Mouse (Mus musculus) lung, postnatal 0 days (tissue): ENCODE data around the gene Atp2c2. TPM values are rescaled to one million over a fixed set of nuclear protein-coding genes. Genes with fewer than 3 reads are reported as not detected.

Source experiments
- ATAC-seq: fragments of 200-750 bp; cut with Nextera tagmentation; 2 replicates; pipeline ENCODE4 v1.8.0; 2017; ENCODE audit warnings: moderate library complexity
- DNase-seq: peaks from one replicate; pipeline ENCODE4 v3.0.0-alpha.2; 2016; ENCODE audit warnings: low spot score
- H3K27ac ChIP-seq: fragments of 300-500 bp; sonication (generic); 2 replicates; pipeline ENCODE4 v1.5.1; 2014; ENCODE audit warnings: antibody characterized with exemption, mild to moderate bottlenecking, low read length, mixed read lengths
- H3K27me3 ChIP-seq: fragments of 300-500 bp; sonication (generic); replicated peaks from 2 replicates; pipeline ENCODE4 v1.6.1; 2014; ENCODE audit warnings: low read length, mixed read lengths; ENCODE audit not compliant: insufficient read depth
- H3K36me3 ChIP-seq: fragments of 300-500 bp; sonication (generic); 2 replicates; pipeline ENCODE4 v1.6.1; 2014; ENCODE audit warnings: low read length, mixed read lengths; ENCODE audit not compliant: insufficient read depth
- H3K4me1 ChIP-seq: fragments of 300-500 bp; sonication (generic); 2 replicates; pipeline ENCODE4 v1.6.1; 2014; ENCODE audit warnings: antibody characterized with exemption, low read depth, low read length, mixed read lengths; ENCODE audit not compliant: insufficient read depth
- H3K4me2 ChIP-seq: fragments of 300-500 bp; sonication (generic); replicated peaks from 2 replicates; pipeline ENCODE4 v1.6.1; 2014; ENCODE audit warnings: low read depth, mild to moderate bottlenecking, low read length, moderate library complexity, mixed read lengths
- H3K4me3 ChIP-seq: fragments of 300-500 bp; sonication (generic); 2 replicates; pipeline ENCODE4 v1.5.1; 2014; ENCODE audit warnings: low read depth, low read length
- H3K9ac ChIP-seq: fragments of 300-500 bp; sonication (generic); replicated peaks from 2 replicates; pipeline ENCODE4 v1.6.1; 2014; ENCODE audit warnings: low read depth, mild to moderate bottlenecking
- H3K9me3 ChIP-seq: fragments of 300-500 bp; sonication (generic); 2 replicates; pipeline ENCODE4 v1.6.1; 2016; ENCODE audit warnings: low read length, mixed read lengths
- CTCF ChIP-seq: IDR thresholded peaks from 2 replicates; pipeline ENCODE4 v1.5.1; 2016; ENCODE audit warnings: antibody characterized with exemption, mild to moderate bottlenecking
- EP300 ChIP-seq: IDR thresholded peaks from 2 replicates; pipeline ENCODE4 v1.6.1; 2016; ENCODE audit warnings: antibody characterized with exemption, mild to moderate bottlenecking, control low read depth
- WGBS: fragments of 180-500 bp; shearing (Covaris S2); extraction: QIAGEN DNeasy Blood & Tissue Kit; methylation state at CpG from one replicate; pipeline ENCODE4 v1.1.7; 2014; 5-methylcytosine and 5-hydroxymethylcytosine counted together
- polyA plus RNA-seq: library from polyadenylated mRNA; unstranded; fragments of >200 nt; fragmentation: Nextera tagmentation; extraction: Ambion mirVana; gene quantifications from 2 replicates; pipeline ENCODE4 v1.2.1, GENCODE M21; 2015

The Atp2c2 gene
- polyA plus RNA-seq, 1 experiment from 2014 or later = 1.5 TPM

DNA sequence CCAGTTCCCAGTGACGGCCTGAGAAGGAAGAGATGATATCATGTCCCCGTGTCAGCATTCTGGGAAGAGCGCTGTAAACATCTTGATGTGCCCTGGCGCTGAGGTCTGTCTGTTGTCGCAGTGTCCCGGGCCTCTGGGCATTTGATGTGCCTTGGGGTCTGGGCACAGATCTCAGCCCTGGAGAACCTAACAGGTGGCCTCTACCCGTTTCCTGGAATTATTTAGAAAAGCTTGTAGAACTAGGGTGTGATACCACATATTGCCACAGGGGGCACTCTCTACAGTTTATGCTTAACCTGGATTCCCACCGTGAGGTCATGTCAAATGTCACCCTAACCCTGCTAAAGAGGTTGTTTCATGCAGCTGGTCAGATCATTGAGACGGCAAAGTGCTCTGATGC lies 18.0 kb downstream of the Atp2c2 start:
- H3K9me3 ChIP-seq = no peaks in the 10 kb centered on the region
- no peak overlapping the region for H3K27ac ChIP-seq
- DNase-seq (peak; percentile 54), ATAC-seq (peak; percentile 9; the same call in 1 of the 2 replicates)
- no peak overlapping the region for H3K9ac ChIP-seq
- no peaks in the 10 kb centered on the region for H3K27me3 ChIP-seq
- H3K4me3 ChIP-seq = no peak overlapping the region
- no peak overlapping the region for H3K4me2 ChIP-seq
- 39% methylated on average over 9 of the region's 9 CpGs for WGBS
- TF ChIP-seq EP300 (peak; percentile 86), CTCF (peak; percentile 77)
- no peaks in the 10 kb centered on the region for H3K36me3 ChIP-seq
- H3K4me1 ChIP-seq = peaks cover 18% of the 10 kb centered on the region; the same call in 1 of the 2 replicates

DNA sequence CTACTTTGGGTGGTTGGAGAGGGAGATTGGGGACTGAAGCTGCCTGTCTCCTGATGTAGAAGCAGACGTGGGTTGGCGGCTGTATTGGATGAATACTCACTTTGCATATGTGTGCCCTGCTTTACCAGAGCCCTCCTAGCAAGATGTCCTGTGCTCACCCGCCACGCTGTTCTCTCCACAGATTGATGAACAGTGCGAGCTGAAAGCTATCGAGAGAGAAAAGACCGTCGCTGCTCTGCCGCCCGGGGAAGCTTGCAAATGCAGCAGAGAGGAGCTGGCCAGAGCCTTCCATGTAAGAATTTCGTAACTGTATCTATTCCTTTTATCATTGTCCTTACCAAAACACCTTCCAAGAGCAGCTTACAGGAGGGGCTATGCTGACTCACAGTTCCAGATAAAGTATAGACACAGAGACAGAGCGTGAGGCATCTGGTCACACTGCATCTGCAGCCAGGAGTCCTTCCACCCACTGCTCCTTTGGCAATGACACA lies 19.2 kb downstream of the Atp2c2 start:
- Histone ChIP-seq H3K9me3 (no peaks in the 10 kb centered on the region), H3K9ac (no peak overlapping the region), H3K27me3 (no peaks in the 10 kb centered on the region), H3K4me2 (no peak overlapping the region), H3K36me3 (no peaks in the 10 kb centered on the region), H3K4me1 (peaks cover 17% of the 10 kb centered on the region; the same call in 1 of the 2 replicates), H3K27ac (no peak overlapping the region), H3K4me3 (no peak overlapping the region)
- no peak for ATAC-seq
- 66% methylated on average over 12 of the region's 12 CpGs for WGBS
- DNase-seq = no peak
- TF ChIP-seq EP300 = no peak
- no peak for TF ChIP-seq CTCF

- no peak overlapping the region for H3K4me2 ChIP-seq
- H3K9me3 ChIP-seq = no peaks in the 10 kb centered on the region
- no peak for ATAC-seq
- DNase-seq = no peak
- no peak overlapping the region for H3K27ac ChIP-seq
- TF ChIP-seq CTCF (no peak), EP300 (no peak)
- no peak overlapping the region for H3K9ac ChIP-seq
- no peaks in the 10 kb centered on the region for H3K27me3 ChIP-seq
- H3K4me1 ChIP-seq = no peaks in the 10 kb centered on the region; the same call in 1 of the 2 replicates
- whole genome bisulfite sequencing = 63% methylated on average over 6 of the region's 6 CpGs
- no peak overlapping the region for H3K4me3 ChIP-seq
- H3K36me3 ChIP-seq = no peaks in the 10 kb centered on the region
Observed at GRCm38 (mm10) chr8:119722348-119722747, 22.5 kb downstream of the Atp2c2 start.

DNA sequence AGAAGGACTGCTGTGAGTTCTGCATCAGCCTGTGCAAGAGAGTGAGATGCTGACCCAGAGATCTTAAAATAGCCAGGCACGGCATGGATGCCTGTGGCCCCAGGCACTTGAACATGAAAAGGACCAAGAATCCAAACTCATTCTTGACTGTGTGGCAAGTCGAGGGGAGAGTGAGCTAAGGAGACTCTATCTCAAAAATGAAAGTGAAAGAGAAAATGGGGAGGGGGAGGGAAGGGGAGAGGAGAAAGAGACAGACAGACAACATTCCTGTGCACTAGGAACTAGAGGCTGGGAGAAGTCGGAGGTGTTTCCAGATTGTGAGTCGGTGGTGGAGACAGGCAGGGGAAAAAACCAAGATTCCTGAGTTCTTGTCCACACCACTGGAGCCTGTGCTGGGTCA lies 23.9 kb downstream of the Atp2c2 start:
- Histone ChIP-seq H3K27me3 (no peaks in the 10 kb centered on the region), H3K4me2 (no peak overlapping the region), H3K9me3 (no peaks in the 10 kb centered on the region), H3K9ac (no peak overlapping the region), H3K36me3 (no peaks in the 10 kb centered on the region), H3K4me1 (no peaks in the 10 kb centered on the region), H3K4me3 (no peak overlapping the region), H3K27ac (no peak overlapping the region)
- DNase-seq = peak; percentile 29
- WGBS = 33% methylated on average over 4 of the region's 4 CpGs
- no peak for TF ChIP-seq EP300
- TF ChIP-seq CTCF = no peak
- no peak for ATAC-seq

DNA sequence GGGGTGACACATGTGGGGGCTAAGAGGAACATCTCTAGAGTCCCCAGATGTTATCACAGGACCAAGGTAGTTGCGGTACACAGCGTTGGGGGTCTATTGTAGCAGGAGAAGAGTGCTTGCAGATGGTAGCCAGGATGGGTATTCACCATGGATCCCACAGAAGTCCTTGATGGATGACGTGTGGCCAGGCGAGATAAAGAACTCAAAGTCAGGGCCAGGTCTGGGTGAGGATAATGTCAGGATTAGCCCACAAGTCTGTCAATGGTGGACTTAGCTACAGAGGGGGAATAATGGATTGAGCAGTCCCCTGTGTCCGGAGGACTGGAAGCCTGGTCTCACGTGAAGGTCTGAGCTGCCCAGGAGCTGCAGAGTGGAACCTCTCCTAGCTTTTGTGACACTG lies 24.8 kb downstream of the Atp2c2 start:
- ATAC-seq (no peak), DNase-seq (no peak)
- Histone ChIP-seq H3K4me2 (no peak overlapping the region), H3K27me3 (no peaks in the 10 kb centered on the region), H3K36me3 (no peaks in the 10 kb centered on the region), H3K9ac (no peak overlapping the region), H3K4me3 (no peak overlapping the region), H3K9me3 (no peaks in the 10 kb centered on the region), H3K4me1 (no peaks in the 10 kb centered on the region), H3K27ac (no peak overlapping the region)
- TF ChIP-seq CTCF (no peak), EP300 (no peak)
- 78% methylated on average over 6 of the region's 6 CpGs for WGBS

DNA sequence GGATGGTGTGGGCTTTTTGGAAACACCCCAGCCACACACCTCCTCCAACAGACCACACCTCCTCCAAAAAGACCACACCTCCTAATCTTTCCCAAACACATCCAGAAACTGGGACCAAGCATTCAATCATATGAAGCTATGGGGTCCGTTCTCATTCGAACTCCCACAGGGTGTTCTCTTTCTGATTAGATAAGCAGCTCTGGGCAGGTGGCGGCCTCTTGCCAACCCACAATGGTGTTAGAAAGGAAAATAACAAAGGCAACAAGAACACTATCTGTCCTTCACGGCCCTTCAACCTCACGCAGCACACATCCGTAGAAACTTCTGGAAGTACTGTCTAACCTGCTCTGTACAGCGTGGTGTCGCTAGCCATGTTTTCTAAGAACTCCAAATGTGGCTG lies 27.3 kb downstream of the Atp2c2 start:
- DNase-seq (no peak), ATAC-seq (no peak)
- Histone ChIP-seq H3K4me1 (no peaks in the 10 kb centered on the region), H3K9me3 (no peaks in the 10 kb centered on the region), H3K36me3 (no peaks in the 10 kb centered on the region), H3K9ac (no peak overlapping the region), H3K27me3 (no peaks in the 10 kb centered on the region), H3K4me2 (no peak overlapping the region), H3K4me3 (no peak overlapping the region), H3K27ac (no peak overlapping the region)
- TF ChIP-seq EP300 (no peak), CTCF (no peak)
- 82% methylated on average over 8 of the region's 8 CpGs for WGBS
